Mouse (Mus musculus) monocyte, adult 5-6 weeks (primary cell): ENCODE measurements around the gene Chd8. TPM values are rescaled to one million over a fixed set of nuclear protein-coding genes. Genes with fewer than 3 reads are reported as not detected.
A peak's percentile ranks its signal among the peaks of the same experiment; 100 is the strongest.

ENCODE experiments used
- ATAC-seq: fragments of 153-309, 156-312 bp; replicated peaks from 2 replicates; pipeline ENCODE4 v1.8.0; 2017; ENCODE audit warnings: mild to moderate bottlenecking; ENCODE audit not compliant: low TSS enrichment, insufficient number of reproducible peaks, severe bottlenecking, poor library complexity, low FRiP score
- total RNA-seq: library from RNA; stranded (forward); fragments of 200-1000, 200-491, 200-594 nt; gene quantifications from 3 replicates; pipeline ENCODE4 v1.2.3, GENCODE M21; 2017

The Chd8 gene
- total RNA-seq, 1 experiment from 2014 or later, result 105 TPM

DNA sequence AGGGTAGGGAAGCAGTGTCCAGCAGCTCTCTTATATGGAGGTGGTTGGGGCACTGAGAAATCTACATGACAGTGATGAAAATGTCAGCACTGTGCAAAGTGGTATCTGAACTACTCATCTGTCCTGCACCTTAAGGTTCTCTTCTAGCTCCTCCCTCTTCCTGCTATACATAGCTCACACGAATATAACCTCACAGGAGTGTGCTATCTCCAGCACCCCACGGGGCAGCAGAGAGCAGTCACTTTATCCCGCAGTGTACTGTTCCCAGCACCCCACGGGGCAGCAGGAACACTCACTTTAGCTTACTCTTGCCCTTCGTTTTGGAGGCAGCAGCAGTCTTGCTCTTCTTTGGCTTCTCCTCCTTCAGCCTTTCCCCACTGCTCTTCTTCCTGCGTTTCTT lies 25.3 kb downstream of the Chd8 start:
- no peak for ATAC-seq

DNA sequence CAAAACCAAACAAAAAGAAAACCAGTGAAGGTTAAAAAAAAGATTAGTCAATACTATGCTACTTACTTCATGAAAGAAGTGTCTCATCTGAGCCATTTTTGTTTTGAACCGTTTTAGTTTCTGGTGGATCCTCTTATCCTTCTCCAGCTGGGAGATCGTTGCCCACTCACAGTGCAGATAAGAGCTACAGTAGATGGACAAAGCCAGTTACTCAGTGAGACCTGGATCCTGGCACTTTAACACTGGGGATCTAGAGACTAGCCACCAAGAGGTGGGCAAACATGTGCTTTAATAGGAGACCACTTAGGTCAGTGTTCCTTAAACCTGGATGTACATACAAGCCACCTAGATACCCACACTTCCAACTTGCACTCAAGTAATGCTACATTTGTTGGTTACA lies 31.6 kb downstream of the Chd8 start:
- ATAC-seq, result no peak

DNA sequence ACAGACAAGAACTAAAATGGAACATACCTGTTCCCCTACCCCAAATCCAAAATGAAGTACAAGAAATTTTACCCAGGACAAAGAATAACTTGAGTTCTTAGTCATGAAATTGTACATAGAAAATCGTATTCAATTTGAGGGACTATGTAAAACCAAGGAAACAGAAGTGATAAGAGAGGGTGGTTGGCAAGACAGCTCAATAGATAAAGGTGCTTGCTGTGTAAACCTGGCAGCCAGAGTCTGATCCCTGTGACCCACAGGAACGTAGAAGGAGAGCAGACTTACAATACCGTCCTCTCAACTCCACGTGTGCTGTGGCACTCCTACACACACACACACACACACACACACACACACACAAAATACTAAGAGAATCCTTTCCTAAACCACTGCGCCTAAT lies 40.3 kb downstream of the Chd8 start:
- ATAC-seq, result no peak

DNA sequence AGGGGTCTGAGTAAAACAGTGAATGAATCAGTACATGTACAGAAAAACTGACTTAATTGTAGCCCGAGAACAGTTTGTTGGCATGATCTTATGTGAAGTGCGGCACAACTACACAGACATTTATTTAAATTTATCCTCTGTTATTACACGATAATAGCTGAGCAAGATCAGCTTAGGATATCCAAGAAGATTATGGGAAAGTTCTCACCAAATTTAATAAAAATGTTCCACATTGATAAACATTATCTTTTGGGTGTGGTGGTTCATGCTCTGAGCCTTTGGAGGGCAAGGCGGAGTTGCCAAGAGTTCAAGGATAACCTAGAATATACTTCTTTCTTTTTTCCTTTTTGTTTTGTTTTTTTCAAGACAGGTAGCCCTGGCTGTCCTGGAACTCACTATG lies 58.2 kb downstream of the Chd8 start:
- ATAC-seq, result no peak

DNA sequence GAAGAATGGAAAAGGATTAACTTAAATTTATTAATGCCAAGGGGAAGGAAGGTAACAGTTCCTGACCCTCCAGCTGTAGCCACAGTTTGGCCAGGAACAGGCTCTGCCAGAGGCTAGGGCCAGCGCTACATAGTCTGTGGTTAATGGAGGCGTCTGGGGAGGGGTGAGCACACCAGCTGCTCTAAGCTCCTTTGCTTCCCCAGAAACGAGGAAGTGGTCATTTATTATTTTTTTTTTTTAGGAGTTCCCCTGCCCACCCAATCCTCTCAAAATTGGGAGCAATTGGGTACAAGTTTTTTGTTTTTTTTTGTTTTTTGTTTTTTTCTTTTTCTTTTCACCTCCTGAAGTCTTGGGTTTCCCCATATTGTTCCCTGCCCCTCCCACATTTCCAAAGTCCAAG lies 59.4 kb downstream of the Chd8 start:
- ATAC-seq, result 0 out of 2 replicates have a peak, but pooled peaks have one; percentile 30

DNA sequence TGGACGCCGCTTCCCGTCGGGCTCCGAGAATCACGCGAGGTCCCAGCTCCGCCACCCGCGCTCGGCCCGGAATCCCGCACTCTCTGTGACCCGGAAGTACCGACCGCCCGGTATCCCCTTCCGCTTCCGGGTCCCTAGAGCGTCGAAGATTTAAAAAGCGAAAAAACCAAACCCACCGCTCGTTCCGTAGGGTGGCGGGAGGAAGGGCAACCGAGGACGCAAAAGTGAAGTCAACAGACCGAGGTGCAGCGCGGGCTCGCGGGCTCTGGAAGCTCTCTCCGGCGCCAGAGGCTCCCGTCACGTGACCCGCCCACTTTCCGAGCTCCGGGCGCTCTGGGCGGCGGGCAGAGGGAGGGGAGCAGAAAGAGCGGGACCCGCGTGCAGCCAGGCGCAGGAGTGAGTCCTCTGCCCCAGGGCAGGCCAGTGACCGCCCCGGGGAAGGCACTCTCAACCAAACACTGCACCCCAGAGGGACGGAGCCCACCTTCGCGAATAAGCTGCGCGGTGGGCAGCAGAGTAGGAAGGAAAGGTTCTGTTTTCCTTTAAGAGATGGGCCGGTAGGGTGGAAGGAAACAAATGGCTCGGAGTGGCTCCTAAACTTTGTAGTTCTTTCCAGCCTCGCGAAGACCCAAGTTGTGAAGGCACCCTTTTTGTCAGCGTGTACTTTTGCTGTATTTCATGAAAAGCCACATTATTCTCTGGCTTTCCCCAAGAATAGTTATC lies 60.3 kb downstream of the Chd8 start, which contains the start of gene Supt16:
TSS of gene Supt16 (minus strand) at position 261 of the 723 bp plus-strand sequence.
- ATAC-seq, result peak; percentile 89

DNA sequence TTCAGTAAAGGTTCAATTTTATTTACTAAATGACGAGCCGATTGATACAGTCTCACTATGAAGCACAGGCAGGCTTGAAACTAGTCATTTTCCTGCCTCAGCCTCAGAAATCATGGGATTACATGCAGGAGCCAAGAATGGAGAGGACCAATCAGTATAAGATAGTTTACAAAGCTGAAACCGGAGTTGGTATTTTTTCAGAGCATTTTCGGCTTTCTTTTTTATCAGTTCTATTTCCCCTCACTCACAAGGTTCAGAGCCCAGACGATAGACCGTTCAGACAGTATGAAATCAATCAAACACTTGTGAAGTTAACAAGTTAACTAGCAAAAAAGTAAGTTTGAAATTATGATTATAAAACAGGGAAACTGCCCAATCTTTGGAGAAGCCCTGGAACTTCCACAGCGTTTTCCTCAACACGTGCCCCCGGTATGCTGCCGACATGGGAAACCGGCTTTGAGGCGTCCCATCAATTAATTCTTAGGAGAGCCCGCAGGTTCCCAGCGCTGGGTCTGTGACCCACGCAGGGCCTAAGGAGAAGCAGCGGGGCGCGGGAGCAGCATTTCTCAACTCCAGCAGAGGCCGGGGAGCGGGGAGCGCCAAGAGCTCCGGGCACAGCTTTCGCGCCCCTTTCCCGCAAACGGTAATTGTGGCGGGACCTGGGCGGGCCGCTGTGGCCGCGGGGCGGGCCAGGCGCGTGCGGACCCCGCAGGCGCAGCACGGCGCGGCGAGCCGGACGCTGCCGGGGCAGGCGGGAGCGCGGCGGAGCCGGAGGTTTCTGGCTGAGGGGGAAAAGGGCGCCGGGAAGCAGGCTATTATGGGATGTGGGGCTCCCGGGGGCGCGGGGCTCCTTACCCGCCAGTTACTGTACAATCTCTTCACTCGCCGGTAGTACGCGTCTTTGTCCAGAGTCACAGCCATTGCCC lies 61.1 kb downstream of the Chd8 start:
- ATAC-seq, result no peak

DNA sequence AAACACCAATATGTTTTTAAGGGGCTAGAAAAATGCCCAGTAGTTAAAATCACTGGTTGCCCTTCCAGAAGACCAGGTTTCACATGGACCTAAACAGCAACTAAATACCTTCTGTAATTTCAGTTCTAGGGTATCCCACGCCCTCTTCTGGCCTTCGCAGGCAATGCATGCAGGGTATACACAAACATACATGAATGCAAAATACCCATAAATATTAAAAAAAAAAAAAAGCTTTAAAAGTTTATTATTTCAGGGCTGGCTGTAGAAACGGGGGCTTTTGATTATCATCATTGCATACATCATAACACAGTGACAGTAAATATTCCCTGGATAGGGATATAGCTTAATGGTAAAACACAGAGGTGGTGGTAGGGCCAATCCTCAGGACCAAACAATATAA lies 61.9 kb downstream of the Chd8 start:
- no peak for ATAC-seq

DNA sequence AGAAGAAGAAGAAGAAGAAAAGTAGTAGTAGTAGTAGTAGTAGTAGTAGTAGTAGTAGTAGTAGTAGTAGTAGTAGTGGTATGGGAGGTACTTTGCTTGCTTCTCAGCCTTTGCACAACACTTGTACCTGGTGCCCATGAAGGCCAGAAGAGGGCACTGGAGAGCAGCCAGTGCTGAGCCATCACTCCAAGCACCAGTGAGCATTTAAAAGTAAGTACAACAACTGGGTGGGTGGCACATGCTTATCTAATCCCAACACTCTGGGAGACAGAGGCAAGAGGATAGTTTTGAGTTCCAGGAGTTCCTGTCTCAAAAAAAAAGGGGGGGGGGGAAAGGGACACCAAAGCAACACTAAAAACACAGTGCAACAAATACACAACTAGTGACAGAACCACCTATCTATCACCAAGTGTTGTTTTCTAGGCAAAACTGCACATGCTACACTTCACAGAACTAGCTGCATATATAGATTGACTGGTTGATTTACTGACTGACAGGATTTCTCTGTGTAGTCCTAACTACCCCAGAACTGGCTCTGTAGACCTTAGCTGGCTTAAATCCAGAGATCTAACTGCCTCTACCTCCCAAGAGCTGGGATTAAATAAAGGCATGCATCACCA lies 66.7 kb downstream of the Chd8 start:
- ATAC-seq, result peak; percentile 78; the same call in 1 of the 2 replicates

DNA sequence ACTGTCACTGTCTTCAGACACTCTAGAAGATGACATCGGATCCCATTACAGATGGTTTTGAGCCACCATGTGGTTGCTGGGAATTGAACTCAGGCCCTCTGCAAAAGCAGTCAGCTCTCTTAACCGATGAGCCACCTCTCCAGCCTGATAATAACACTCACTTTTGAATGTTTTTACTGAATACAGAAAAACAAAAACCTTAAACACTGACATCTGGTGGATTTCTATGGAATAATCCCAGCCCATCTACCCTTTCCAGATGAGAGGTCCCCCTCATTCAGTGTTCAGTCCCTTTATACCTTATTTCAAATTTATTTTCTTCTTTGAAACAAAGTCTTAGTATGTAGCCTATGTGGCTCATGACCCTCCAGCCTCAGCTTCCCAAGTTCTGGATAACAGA lies 68.1 kb downstream of the Chd8 start:
- no peak for ATAC-seq

DNA sequence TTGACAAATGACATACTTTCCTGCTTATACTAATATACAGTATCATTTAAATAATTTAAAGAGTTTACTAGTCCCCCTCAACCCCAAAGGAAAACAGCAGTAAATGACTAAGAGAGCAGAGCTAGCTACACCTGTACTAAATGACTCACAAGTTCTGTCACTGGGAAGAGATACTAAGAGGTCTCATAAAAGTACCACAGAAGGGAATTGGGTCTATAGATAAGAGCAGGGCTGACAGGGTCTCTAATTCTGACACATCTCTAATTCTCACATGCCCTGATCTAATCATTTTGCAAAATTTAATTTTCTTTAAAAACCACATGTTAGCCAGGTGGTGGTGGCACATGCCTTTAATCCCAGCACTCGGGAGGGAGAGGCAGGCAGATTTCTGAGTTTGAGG lies 68.8 kb downstream of the Chd8 start:
- no peak for ATAC-seq

DNA sequence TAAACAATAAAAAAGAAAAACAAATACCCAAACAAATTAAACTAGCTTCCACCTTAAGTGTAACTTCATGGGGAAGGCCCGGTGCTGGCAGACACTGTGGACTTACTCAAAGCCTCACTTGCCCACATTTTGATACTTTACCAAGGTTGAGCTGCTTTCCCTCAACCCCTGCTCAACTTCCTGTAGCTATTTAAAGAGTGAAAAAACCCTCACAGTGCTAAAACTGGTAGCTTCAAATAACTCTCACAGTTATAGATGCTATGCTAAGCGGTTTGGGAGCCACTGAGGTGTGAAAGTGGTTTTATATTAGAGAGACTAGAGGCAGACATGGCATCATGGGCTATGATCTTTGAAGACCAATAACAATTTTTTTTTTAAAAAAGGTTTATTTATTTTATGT lies 91.0 kb downstream of the Chd8 start:
- ATAC-seq, result no peak

DNA sequence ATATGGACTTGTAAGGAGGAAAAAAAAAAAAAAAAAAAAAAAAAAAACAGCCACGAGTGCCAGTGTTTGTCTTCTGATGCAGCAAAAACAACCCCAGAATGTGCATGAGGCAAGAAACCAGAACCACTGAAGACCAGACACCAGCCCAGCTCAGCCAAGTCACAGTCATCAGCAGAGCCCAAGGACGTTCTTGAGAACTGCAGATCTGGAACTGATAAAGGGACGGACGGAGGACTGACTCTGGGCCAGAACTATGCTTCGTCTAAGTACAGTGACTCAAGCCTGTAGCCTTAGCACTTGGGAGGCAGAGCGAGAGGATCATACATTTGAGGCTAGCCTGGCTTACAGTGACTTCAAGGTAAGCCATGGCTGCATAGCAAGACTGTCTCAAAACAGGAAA lies 96.7 kb downstream of the Chd8 start:
- ATAC-seq, result no peak

DNA sequence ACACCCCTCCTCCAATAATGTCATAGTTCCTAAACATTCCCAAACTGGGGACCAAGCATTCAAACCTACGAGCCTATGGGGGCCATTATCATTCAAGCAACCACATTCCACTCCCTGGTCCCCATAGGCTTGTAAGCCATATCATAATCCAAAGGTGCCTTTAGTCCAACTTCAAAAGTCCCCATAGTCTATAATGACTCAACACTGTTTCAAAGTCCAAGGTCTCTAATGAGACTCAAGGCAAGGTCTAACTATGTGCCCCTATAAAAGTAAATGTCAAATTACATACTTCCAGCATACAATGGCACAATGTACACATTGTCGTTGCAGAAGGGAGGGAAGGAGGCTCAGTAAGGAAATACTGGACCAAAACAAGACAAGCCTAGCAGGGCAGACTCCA lies 102.6 kb downstream of the Chd8 start:
- ATAC-seq, result no peak

DNA sequence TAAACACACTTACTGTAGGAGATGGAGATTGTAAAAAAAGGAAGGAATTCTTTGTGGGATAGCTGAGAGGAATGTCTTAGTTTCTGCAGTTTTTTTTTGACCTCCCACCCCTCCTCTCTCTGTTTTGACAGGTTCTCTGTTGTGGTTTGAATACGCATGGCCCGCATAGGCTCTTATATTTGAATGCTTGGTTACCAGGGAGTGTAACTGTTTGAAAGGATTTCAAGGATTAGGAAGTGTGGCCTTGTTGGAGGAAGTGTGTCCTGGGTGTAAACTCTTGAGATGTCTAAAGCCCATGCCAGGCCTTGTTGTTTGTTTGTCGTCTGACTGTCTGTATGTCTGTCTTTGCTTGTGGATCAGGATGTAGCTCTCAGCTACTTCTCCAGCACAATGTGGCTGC lies 105.0 kb downstream of the Chd8 start:
- ATAC-seq, result no peak

DNA sequence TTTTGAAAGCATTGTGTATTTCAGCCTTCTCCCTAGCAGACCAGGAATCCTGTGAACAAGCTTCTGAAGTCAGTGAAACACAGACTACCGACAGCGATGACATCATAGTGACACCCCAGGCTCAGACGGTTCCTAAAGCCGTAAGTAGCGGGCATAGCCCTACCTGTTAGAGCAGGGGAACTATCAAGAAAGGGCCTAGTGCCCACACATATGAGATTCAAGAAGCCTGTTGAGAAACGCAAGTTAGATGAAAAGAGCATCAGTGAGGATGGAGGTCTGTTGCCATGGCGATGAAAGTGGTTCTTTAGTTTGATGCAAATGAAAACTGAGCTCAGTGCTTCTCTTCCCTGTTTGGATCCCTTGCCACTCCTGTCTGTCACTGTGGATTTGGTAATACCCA lies 105.4 kb downstream of the Chd8 start:
- no peak for ATAC-seq

DNA sequence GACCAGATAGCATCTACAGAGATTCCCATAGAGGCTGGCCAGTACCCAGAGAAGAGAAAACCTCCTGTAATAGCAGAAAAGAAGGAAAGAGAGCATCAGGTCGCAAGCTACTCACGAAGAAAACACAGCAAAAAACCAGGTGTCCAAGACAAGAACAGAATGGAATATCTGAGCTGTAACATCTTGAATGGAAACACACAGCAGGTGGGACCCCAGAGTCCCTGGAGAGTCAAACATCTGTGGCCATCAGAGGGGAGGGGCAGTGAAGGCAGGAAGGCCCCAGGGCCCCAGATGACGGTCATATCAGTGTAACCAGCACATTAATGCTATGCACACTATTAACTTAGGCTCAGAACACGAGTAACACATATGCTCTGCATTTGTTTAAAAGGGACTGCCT lies 107.7 kb downstream of the Chd8 start:
- ATAC-seq, result no peak
